25 mouse cellular contexts compared by ENCODE assay signal in genomic region chr12:72554347-72554746, GRCm38 (mm10). TPM values are rescaled to one million over a fixed set of nuclear protein-coding genes. Genes with fewer than 3 reads are reported as not detected.
A peak's percentile ranks its signal among the peaks of the same experiment; 100 is the strongest.
DNase-seq lines count a peak whose midpoint lies in the region; ATAC-seq and TF ChIP-seq lines count a peak whose summit lies in the region.
"Had no signal": no experiment of that assay in that cellular context is flagged by ENCODE, and none has a peak within 500 bp of the region (broad histone marks: within the 10 kb centered on the region; RNA-seq: fewer than 3 reads in every experiment).

No protein-coding gene starts in this region.

- DNase-seq in lung, adult 18-20 months = peak; percentile 7 to 43
- no peak for DNase-seq in lung, postnatal 14 days
- DNase-seq in lung, adult 2 months = no peak
- peak; percentile 65 for DNase-seq in lung, postnatal 36 days
- no peak for DNase-seq in frontal cortex, postnatal 10 days (ENCODE audit: low spot score in 2 of 2)
- DNase-seq: adrenal gland, postnatal 10 days; adrenal gland, postnatal 36 days; B cell, adult 2 months; cerebellum, adult 11 months; cerebellum, adult 2 months; cerebellum, adult 9-11 months; cerebellum, postnatal 25 days; embryo, embryonic 11 days; gastrocnemius, postnatal 14 days; heart, adult 11 months had no signal

- H3K9ac ChIP-seq in lung, embryonic 16.5 days (ENCODE audit: low read length) = no peak overlapping the region
- H3K9ac ChIP-seq: embryonic facial prominence, embryonic 15.5 days; forebrain, embryonic 12.5 days; forebrain, embryonic 15.5 days; hindbrain, embryonic 12.5 days; hindbrain, embryonic 15.5 days had no signal

- H3K36me3 ChIP-seq in lung, embryonic 16.5 days (ENCODE audit: control insufficient read depth, insufficient read depth, low read length) = peaks cover 2% of the 10 kb centered on the region

- no peak overlapping the region for H3K4me3 ChIP-seq in lung, embryonic 16.5 days (ENCODE audit: low read length)
- no peak overlapping the region for H3K4me3 ChIP-seq in lung, adult 2 months (replicated peaks; ENCODE audit: extremely low read depth, low read depth, low read length)
- H3K4me3 ChIP-seq: embryonic facial prominence, embryonic 15.5 days; forebrain, embryonic 12.5 days; forebrain, embryonic 15.5 days; hindbrain, embryonic 12.5 days; hindbrain, embryonic 15.5 days had no signal

- no peaks in the 10 kb centered on the region; the same call in 1 of the 2 replicates for H3K4me1 ChIP-seq in lung, embryonic 16.5 days (replicated peaks; ENCODE audit: control insufficient read depth, insufficient read depth, low read length)
- no peaks in the 10 kb centered on the region for H3K4me1 ChIP-seq in lung, adult 2 months (ENCODE audit: control insufficient read depth, insufficient read depth, low read length)
- H3K4me1 ChIP-seq: embryonic facial prominence, embryonic 15.5 days; forebrain, embryonic 12.5 days; hindbrain, embryonic 12.5 days; hindbrain, embryonic 15.5 days had no signal

- TF ChIP-seq CTCF in lung, adult 2 months (IDR thresholded peaks at IDR 0.05; ENCODE audit: insufficient read depth, low read length) = no peak

- peak; percentile 93 for ATAC-seq in lung, embryonic 16.5 days (ENCODE audit: low read depth)
- ATAC-seq: forebrain, embryonic 15.5 days; Patski had no signal

- H3K4me2 ChIP-seq in lung, embryonic 16.5 days (ENCODE audit: low read depth, low read length) = no peak overlapping the region
- H3K4me2 ChIP-seq: embryonic facial prominence, embryonic 15.5 days; forebrain, embryonic 12.5 days; forebrain, embryonic 15.5 days; heart, embryonic 11.5 days; hindbrain, embryonic 12.5 days; hindbrain, embryonic 15.5 days had no signal

- 59% methylated on average over 4 of the region's 4 CpGs for WGBS in lung, embryonic 16.5 days
- 64% methylated on average over 4 of the region's 4 CpGs for WGBS in lung, adult 2 months

- no peak overlapping the region for H3K27ac ChIP-seq in lung, embryonic 16.5 days (ENCODE audit: low read length)
- H3K27ac ChIP-seq: embryonic facial prominence, embryonic 15.5 days; forebrain, embryonic 12.5 days; forebrain, embryonic 15.5 days; hindbrain, embryonic 12.5 days; hindbrain, embryonic 15.5 days had no signal

- H3K27me3 ChIP-seq in lung, embryonic 16.5 days (ENCODE audit: control insufficient read depth, insufficient read depth, low read depth, low read length) = no peaks in the 10 kb centered on the region; the same call in 1 of the 2 replicates
- H3K27me3 ChIP-seq: CH12.LX; embryonic facial prominence, embryonic 15.5 days; forebrain, embryonic 12.5 days; forebrain, embryonic 15.5 days; hindbrain, embryonic 12.5 days; hindbrain, embryonic 15.5 days; Patski had no signal

- H3K9me3 ChIP-seq in lung, embryonic 16.5 days (ENCODE audit: control insufficient read depth, low read length) = no peaks in the 10 kb centered on the region
- H3K9me3 ChIP-seq: embryonic facial prominence, embryonic 15.5 days; forebrain, embryonic 12.5 days; forebrain, embryonic 15.5 days; G1E; hindbrain, embryonic 12.5 days; hindbrain, embryonic 15.5 days had no signal

- no peak for TF ChIP-seq POLR2A in lung, adult 2 months (IDR thresholded peaks at IDR 0.05; ENCODE audit: borderline replicate concordance, extremely low read depth, low read depth, low read length)

RNA-seq across cellular contexts. Expression of gene Pcnx4, which starts 18.2 kb away (rescaled TPM):
- 10.2 and 12.2 TPM in 2 replicates for polyA plus RNA-seq in lung, embryonic 16.5 days (2015; fragmentation: Nextera tagmentation; extraction: Ambion mirVana)
- polyA plus RNA-seq in lung, adult 2 months (2012; rRNA removed) = 3.9 and 6.2 TPM in 2 replicates

Comparison
In these comparisons a context has a peak if more than half of its experiments do, and no peak if none do; other contexts are left out.
1. DNase-seq: peak in lung, adult 18-20 months (2 of 2) and lung, postnatal 36 days (single experiment); none in lung, postnatal 14 days (single experiment), lung, adult 2 months (single experiment) and frontal cortex, postnatal 10 days (0 of 2).